Mouse (Mus musculus) liver, adult 2 months (tissue): Measurements from ENCODE around the gene Wdr20. TPM values are rescaled to one million over a fixed set of nuclear protein-coding genes. Genes with fewer than 3 reads are reported as not detected.
"Not testable (repeated sequence)": the region's sequence is repeated elsewhere in the genome, so short reads cannot be mapped to it uniquely, and the experiment has no call there.

ENCODE experiments used
- DNase-seq: peaks from one replicate; pipeline ENCODE4 v3.0.0-alpha.2; 2011; ENCODE audit warnings: low read depth, low spot score; ENCODE audit errors: extremely low read depth
- H3K27ac ChIP-seq: fragments of 200-500 bp; replicated peaks from 2 replicates; pipeline ENCODE4 v1.5.1; 2012; ENCODE audit warnings: low read depth, mild to moderate bottlenecking, control low read depth, inconsistent platforms, low read length; ENCODE audit not compliant: insufficient read depth
- H3K27me3 ChIP-seq: fragments of 200-500 bp; 2 replicates; pipeline ENCODE4 v1.6.1; 2012; ENCODE audit warnings: mild to moderate bottlenecking, moderate library complexity, low read length, inconsistent platforms; ENCODE audit not compliant: control insufficient read depth, insufficient read depth
- H3K36me3 ChIP-seq: fragments of 200-500 bp; 2 replicates; pipeline ENCODE4 v1.6.1; 2012; ENCODE audit warnings: low read length, inconsistent platforms; ENCODE audit not compliant: control insufficient read depth, insufficient read depth
- H3K4me1 ChIP-seq: fragments of 200-500 bp; 2 replicates; pipeline ENCODE4 v1.6.1; 2011; ENCODE audit warnings: low read length; ENCODE audit not compliant: control insufficient read depth, insufficient read depth
- H3K4me3 ChIP-seq: fragments of 200-500 bp; 2 replicates; pipeline ENCODE4 v1.5.1; 2011; ENCODE audit warnings: low read depth, mild to moderate bottlenecking, control low read depth, low read length, moderate library complexity; ENCODE audit not compliant: insufficient read depth
- H3K79me2 ChIP-seq: fragments of 200-500 bp; 2 replicates; pipeline ENCODE4 v1.6.1; 2012; ENCODE audit warnings: inconsistent platforms, mild to moderate bottlenecking, low read length, moderate library complexity; ENCODE audit not compliant: control insufficient read depth, insufficient read depth
- H3K9ac ChIP-seq: fragments of 200-500 bp; 2 replicates; pipeline ENCODE4 v1.6.1; 2012; ENCODE audit warnings: low read depth, mild to moderate bottlenecking, control low read depth, inconsistent platforms, low read length
- CTCF ChIP-seq: fragments of 200-500 bp; IDR thresholded peaks from 2 replicates; pipeline ENCODE4 v1.5.1; 2011; ENCODE audit warnings: low read depth, low read length, control low read depth
- POLR2A ChIP-seq: fragments of 200-500 bp; IDR thresholded peaks from 2 replicates; pipeline ENCODE4 v1.6.1; 2011; ENCODE audit warnings: low read length, control low read depth; ENCODE audit not compliant: insufficient read depth; ENCODE audit errors: extremely low read depth
- WGBS: fragments of 180-500 bp; shearing (Covaris S2); methylation state at CpG from one replicate; pipeline ENCODE4 v1.1.7; 2018; 5-methylcytosine and 5-hydroxymethylcytosine counted together
- polyA plus RNA-seq: library from polyadenylated mRNA; depleted of rRNA; stranded (reverse); fragments of >200 nt; gene quantifications from 2 replicates; pipeline ENCODE4 v1.2.3, GENCODE M21; 2012; rRNA removed
- total RNA-seq: library from RNA; depleted of rRNA; stranded (reverse); fragments of >200 nt; gene quantifications from 2 replicates; pipeline ENCODE4 v1.2.3, GENCODE M21; 2014; rRNA removed

Gene Wdr20
- total RNA-seq (19.5 and 21.0 TPM in 2 replicates), polyA plus RNA-seq (14.8 and 16.5 TPM in 2 replicates)

DNA sequence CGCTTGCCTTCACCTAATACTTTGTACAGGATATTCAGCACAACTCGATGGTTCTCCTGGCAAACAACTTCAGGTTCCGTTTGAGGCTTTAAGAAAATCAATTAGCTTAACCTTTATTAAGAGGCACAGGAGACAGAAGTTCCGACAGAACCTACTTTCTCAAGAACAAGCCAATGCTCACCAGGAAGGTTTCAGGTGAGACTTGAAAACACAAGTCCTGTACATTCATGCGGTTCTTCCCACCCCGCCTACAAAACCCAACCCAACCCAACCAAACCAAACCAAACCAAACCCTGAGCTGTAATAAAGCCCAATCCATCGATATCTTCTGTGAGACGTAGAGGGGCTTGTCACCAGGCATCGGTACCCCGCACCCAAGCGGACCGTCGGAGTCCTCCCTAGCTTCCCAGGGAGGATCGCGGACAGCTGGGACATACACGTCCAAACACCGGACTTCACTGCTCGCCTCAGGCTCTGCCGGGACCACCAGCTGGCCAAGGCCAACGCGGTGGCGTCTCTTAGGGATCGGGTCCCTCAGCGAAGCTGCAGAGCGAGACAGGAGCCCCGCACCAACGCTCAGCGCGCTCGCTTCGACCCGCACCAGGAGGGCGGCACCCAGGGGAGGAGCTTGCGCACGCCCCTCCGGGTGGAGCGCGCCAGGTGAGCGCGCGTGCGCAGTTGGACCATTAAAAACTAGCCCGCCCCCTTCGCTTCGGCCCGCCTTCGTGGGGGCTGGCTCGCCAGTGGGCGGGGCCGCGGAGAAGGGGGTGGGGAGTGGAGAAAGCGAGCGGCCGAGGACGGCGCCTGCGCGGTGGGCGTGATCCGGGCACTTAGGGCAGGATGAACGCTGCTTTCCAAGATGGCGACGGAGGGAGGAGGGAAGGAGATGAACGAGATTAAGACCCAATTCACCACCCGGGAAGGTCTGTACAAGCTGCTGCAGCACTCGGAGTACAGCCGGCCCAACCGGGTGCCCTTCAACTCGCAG, at the start of gene Wdr20:
Gene Wdr20 (plus strand): TSS at position 775 of the 988 bp plus-strand sequence.
- Histone ChIP-seq H3K27me3 (no peaks in the 10 kb centered on the region), H3K9ac (peak within 1 kb of the TSS; percentile 96), H3K36me3 (no peaks in the 10 kb centered on the region), H3K4me3 (peak within 1 kb of the TSS; percentile 97), H3K79me2 (peaks cover 27% of the 10 kb centered on the region; the same call in 1 of the 2 replicates), H3K27ac (peak within 1 kb of the TSS; percentile 86), H3K4me1 (peaks cover 9% of the 10 kb centered on the region; the same call in 1 of the 2 replicates)
- peak; percentile 79 for DNase-seq
- under 1% methylated on average over 65 of the region's 69 CpGs for WGBS
- TF ChIP-seq POLR2A: peak; percentile 53; the same call in 1 of the 2 replicates
- TF ChIP-seq CTCF: no peak

- DNase-seq, H3K27me3 ChIP-seq, H3K9ac ChIP-seq, H3K4me3 ChIP-seq, H3K27ac ChIP-seq, H3K79me2 ChIP-seq, H3K4me1 ChIP-seq: not testable (repeated sequence)
- WGBS: 91% methylated on average over 3 of the region's 3 CpGs
- H3K36me3 ChIP-seq: peaks cover 31% of the 10 kb centered on the region
These were observed 48.8 kb upstream of the Wdr20 start for GRCm38 (mm10) chr12:110688921-110689320.

DNA sequence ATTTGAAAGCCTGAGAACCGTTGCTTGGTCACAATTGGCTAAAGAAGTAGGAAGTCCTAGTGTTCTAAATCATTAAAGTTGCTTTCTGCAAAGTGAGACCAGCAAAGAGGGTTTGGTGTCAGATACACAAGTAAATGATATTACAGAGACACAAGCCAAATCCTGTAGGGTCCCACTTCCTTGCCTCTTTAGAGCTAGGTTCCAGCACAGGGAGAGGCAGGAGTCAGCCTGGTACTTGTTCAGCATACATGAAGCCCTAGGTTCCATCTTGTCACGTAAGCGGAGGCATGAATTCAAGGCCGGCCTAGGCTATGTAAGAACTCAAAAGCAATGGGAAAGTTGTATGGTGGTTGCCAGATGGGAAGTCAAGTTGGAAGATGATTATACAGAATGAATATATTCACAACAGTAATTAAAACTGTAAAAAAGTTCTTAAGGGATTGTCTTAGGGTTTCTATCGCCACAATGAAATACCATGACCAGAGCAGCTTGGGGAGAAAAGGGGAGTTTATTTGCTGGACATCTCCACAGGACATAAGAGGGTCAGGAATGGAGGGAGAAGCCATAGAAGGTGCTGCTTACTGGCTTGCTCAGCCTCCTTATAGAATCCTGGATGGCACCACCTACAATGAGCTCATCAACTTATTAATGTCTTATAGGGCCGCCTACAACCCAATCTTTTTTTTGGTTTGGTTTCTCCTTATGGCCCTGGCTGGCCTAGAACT, 47.7 kb upstream of the Wdr20 start:
- TF ChIP-seq POLR2A (no peak), CTCF (no peak)
- no peak overlapping the region for H3K9ac ChIP-seq
- H3K27me3 ChIP-seq: no peaks in the 10 kb centered on the region
- H3K79me2 ChIP-seq: no peaks in the 10 kb centered on the region
- H3K27ac ChIP-seq: no peak overlapping the region
- peaks cover 37% of the 10 kb centered on the region for H3K36me3 ChIP-seq
- no peak overlapping the region for H3K4me3 ChIP-seq
- 94% methylated on average over 6 of the region's 6 CpGs for WGBS
- peaks cover 7% of the 10 kb centered on the region; the same call in 1 of the 2 replicates for H3K4me1 ChIP-seq
- no peak for DNase-seq

GRCm38 (mm10) chr12:110693378-110693777, 44.4 kb upstream of the Wdr20 start:
- Histone ChIP-seq H3K4me1 (peaks cover 11% of the 10 kb centered on the region; the same call in 1 of the 2 replicates), H3K36me3 (peaks cover 37% of the 10 kb centered on the region)
- H3K4me3 ChIP-seq, H3K27me3 ChIP-seq, H3K9ac ChIP-seq, DNase-seq, H3K27ac ChIP-seq, H3K79me2 ChIP-seq: not testable (repeated sequence)
- 81% methylated on average over 5 of the region's 5 CpGs for WGBS

- DNase-seq: no peak
- peak overlapping the region; percentile 82 for H3K27ac ChIP-seq
- peak overlapping the region; percentile 76 for H3K4me3 ChIP-seq
- H3K9ac ChIP-seq: peak overlapping the region; percentile 98
- peaks cover 11% of the 10 kb centered on the region; the same call in 1 of the 2 replicates for H3K4me1 ChIP-seq
- H3K79me2 ChIP-seq: 0 out of 2 replicates have a peak, but pooled peaks cover 5% of the 10 kb centered on the region
- H3K36me3 ChIP-seq: peaks cover 26% of the 10 kb centered on the region
- no peaks in the 10 kb centered on the region for H3K27me3 ChIP-seq
- no peak for TF ChIP-seq CTCF
- no peak for TF ChIP-seq POLR2A
- WGBS: 1% methylated on average over 54 of the region's 55 CpGs
These were observed 42.0 kb upstream of the Wdr20 start for GRCm38 (mm10) chr12:110695676-110696171.
